Mouse (Mus musculus): ENCODE data around the gene Taok1.

GRCm38 (mm10) chr11:77624002-77624401 is 16.4 kb upstream of the Taok1 start:
- TF ChIP-seq CTCF (IDR thresholded peaks at IDR 0.05; ENCODE audit: insufficient read depth, low read length) (no peak), POLR2A (IDR thresholded peaks at IDR 0.05; ENCODE audit: borderline replicate concordance, extremely low read depth, low read depth, low read length) (no peak)
